Mouse (Mus musculus) C2C12 (cell line): ENCODE results near the gene Pear1.

Experiments used
- CEBPB ChIP-seq: IDR thresholded peaks from one replicate; pipeline ENCODE4 v1.6.1; 2011; ENCODE audit warnings: low read depth, mild to moderate bottlenecking, control low read depth, moderate library complexity
- CTCF ChIP-seq: IDR thresholded peaks from one replicate; pipeline ENCODE4 v1.5.1; 2011; ENCODE audit not compliant: control insufficient read depth, insufficient read depth, insufficient read length
- FOSL1 ChIP-seq: IDR thresholded peaks from one replicate; pipeline ENCODE4 v1.8.0; 2011; ENCODE audit warnings: mild to moderate bottlenecking, low read length; ENCODE audit not compliant: poor library complexity, insufficient read depth, severe bottlenecking
- MAX ChIP-seq: IDR thresholded peaks from one replicate; pipeline ENCODE4 v1.6.1; 2011; ENCODE audit warnings: mild to moderate bottlenecking, control low read depth
- MYOD1 ChIP-seq: IDR thresholded peaks from one replicate; pipeline ENCODE4 v1.6.1; 2011; ENCODE audit warnings: low read depth; ENCODE audit not compliant: control insufficient read depth, insufficient read length
- MYOG ChIP-seq: IDR thresholded peaks from one replicate; pipeline ENCODE4 v1.6.1; 2011; ENCODE audit not compliant: control insufficient read depth, insufficient read length; ENCODE audit errors: extremely low read depth
- USF1 ChIP-seq: IDR thresholded peaks from one replicate; pipeline ENCODE4 v1.6.1; 2011; ENCODE audit warnings: low read depth, mild to moderate bottlenecking, control low read depth, moderate library complexity

DNA sequence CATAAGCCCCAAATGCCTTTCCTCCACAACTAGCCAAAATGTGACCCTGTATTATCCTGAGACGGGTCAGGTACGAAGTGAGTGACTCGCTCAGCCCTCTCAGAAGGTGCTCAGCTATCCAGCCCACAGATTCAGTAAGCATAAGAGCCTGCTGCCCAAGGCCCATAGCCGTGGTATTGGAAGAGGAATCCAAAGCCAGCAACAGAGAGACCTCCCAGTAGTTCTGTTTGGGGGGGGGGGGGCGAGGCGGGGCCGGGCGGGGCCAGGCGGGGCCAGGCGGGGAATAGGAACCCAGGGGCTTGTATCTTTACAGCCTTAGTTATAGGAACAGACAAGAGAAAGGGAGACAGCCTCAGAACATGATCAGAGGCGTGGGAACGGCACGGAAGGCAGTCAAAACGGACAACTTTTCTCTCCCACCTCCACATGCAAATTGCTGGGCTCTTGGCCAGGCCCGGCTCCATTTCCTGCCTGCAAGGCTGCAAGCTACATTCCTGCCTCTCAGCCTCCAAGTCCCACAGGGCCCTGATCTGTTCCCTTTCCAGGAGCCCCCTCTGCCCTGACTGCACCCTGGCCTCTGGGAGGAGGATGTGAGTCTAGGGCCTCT, 60.3 kb downstream of the Pear1 start:
- TF ChIP-seq CTCF (no peak), USF1 (no peak), CEBPB (no peak), MAX (no peak), MYOG (no peak), MYOD1 (no peak), FOSL1 (no peak)
